Mouse (Mus musculus): Measurements from ENCODE around the gene Shb. TPM values are rescaled to one million over a fixed set of nuclear protein-coding genes. Genes with fewer than 3 reads are reported as not detected.

Gene Shb
- total RNA-seq, 2 experiments from 2014 or later: 27.0 to 29.0 TPM

- DNase-seq (ENCODE audit: low spot score in 2 of 2): no peak
Measured at GRCm38 (mm10) chr4:45459375-45459774, 72.9 kb downstream of the Shb start.

GRCm38 (mm10) chr4:45457543-45457942 lies 74.7 kb downstream of the Shb start:
- no peak for DNase-seq (ENCODE audit: low spot score in 2 of 2)

GRCm38 (mm10) chr4:45455001-45455400 lies 77.3 kb downstream of the Shb start:
- no peak for DNase-seq (ENCODE audit: low spot score in 2 of 2)

GRCm38 (mm10) chr4:45453271-45453851 lies 78.9 kb downstream of the Shb start:
- DNase-seq (ENCODE audit: low spot score in 2 of 2): no peak

- no peak for DNase-seq (ENCODE audit: low spot score in 2 of 2)
Measured at GRCm38 (mm10) chr4:45452569-45453111, 79.6 kb downstream of the Shb start.

- DNase-seq (ENCODE audit: low spot score in 2 of 2): no peak
Measured at GRCm38 (mm10) chr4:45449012-45449411, 83.3 kb downstream of the Shb start.

GRCm38 (mm10) chr4:45448481-45448880 lies 83.8 kb downstream of the Shb start:
- DNase-seq (ENCODE audit: low spot score in 2 of 2): no peak

- DNase-seq (ENCODE audit: low spot score in 2 of 2): no peak
Measured at GRCm38 (mm10) chr4:45447196-45447595, 85.1 kb downstream of the Shb start.

- DNase-seq (ENCODE audit: low spot score in 2 of 2): no peak
Measured at GRCm38 (mm10) chr4:45445235-45445634, 87.0 kb downstream of the Shb start.

GRCm38 (mm10) chr4:45444813-45445212 lies 87.5 kb downstream of the Shb start:
- no peak for DNase-seq (ENCODE audit: low spot score in 2 of 2)

- no peak for DNase-seq (ENCODE audit: low spot score in 2 of 2)
Measured at GRCm38 (mm10) chr4:45443652-45444051, 88.6 kb downstream of the Shb start.

- no peak for DNase-seq (ENCODE audit: low spot score in 2 of 2)
Measured at GRCm38 (mm10) chr4:45442237-45442636, 90.0 kb downstream of the Shb start.

- DNase-seq (ENCODE audit: low spot score in 2 of 2): no peak
Measured at GRCm38 (mm10) chr4:45441778-45442177, 90.5 kb downstream of the Shb start.

GRCm38 (mm10) chr4:45439281-45439680 lies 93.0 kb downstream of the Shb start:
- DNase-seq (ENCODE audit: low spot score in 2 of 2): no peak

GRCm38 (mm10) chr4:45437010-45437409 lies 95.3 kb downstream of the Shb start:
- no peak for DNase-seq (ENCODE audit: low spot score in 2 of 2)

GRCm38 (mm10) chr4:45436383-45436913 lies 95.8 kb downstream of the Shb start:
- DNase-seq (ENCODE audit: low spot score in 2 of 2): no peak

GRCm38 (mm10) chr4:45435899-45436298 lies 96.4 kb downstream of the Shb start:
- DNase-seq (ENCODE audit: low spot score in 2 of 2): no peak

- no peak for DNase-seq (ENCODE audit: low spot score in 2 of 2)
Measured at GRCm38 (mm10) chr4:45434681-45435080, 97.6 kb downstream of the Shb start.

GRCm38 (mm10) chr4:45434071-45434470 lies 98.2 kb downstream of the Shb start:
- DNase-seq (ENCODE audit: low spot score in 2 of 2): no peak

GRCm38 (mm10) chr4:45431806-45432205 lies 100.5 kb downstream of the Shb start:
- DNase-seq (ENCODE audit: low spot score in 2 of 2): no peak

- no peak for DNase-seq (ENCODE audit: low spot score in 2 of 2)
Measured at GRCm38 (mm10) chr4:45431316-45431715, 101.0 kb downstream of the Shb start.

GRCm38 (mm10) chr4:45429451-45429850 lies 102.8 kb downstream of the Shb start:
- no peak for DNase-seq (ENCODE audit: low spot score in 2 of 2)
